Mouse (Mus musculus): ENCODE data around the gene Prkci. TPM values are rescaled to one million over a fixed set of nuclear protein-coding genes. Genes with fewer than 3 reads are reported as not detected.

The Prkci gene
- polyA plus RNA-seq, 1 experiment from 2014 or later, result 23.9 TPM

- Histone ChIP-seq H3K4me1 (replicated peaks) (no peaks in the 10 kb centered on the region), H3K36me3 (no peaks in the 10 kb centered on the region), H3K4me3 (no peak overlapping the region), H3K27ac (no peak overlapping the region), H3K27me3 (ENCODE audit: insufficient read depth, poor library complexity, severe bottlenecking) (no peaks in the 10 kb centered on the region), H3K9me3 (no peaks in the 10 kb centered on the region)
- 42% methylated on average over 9 of the region's 9 CpGs for WGBS
- DNase-seq (ENCODE audit: low spot score), result peak; percentile 60
Measured at GRCm38 (mm10) chr3:30975102-30975754, 20.3 kb upstream of the Prkci start.

GRCm38 (mm10) chr3:30976991-30977603, 18.4 kb upstream of the Prkci start:
- Histone ChIP-seq H3K4me3 (no peak overlapping the region), H3K27ac (no peak overlapping the region), H3K4me1 (replicated peaks) (no peaks in the 10 kb centered on the region), H3K9me3 (no peaks in the 10 kb centered on the region), H3K27me3 (ENCODE audit: insufficient read depth, poor library complexity, severe bottlenecking) (no peaks in the 10 kb centered on the region), H3K36me3 (no peaks in the 10 kb centered on the region)
- 77% methylated on average over 1 of the region's 1 CpGs for WGBS
- DNase-seq (ENCODE audit: low spot score), result no peak

GRCm38 (mm10) chr3:30981616-30982380, 13.7 kb upstream of the Prkci start:
- Histone ChIP-seq H3K4me3 (no peak overlapping the region), H3K27me3 (ENCODE audit: insufficient read depth, poor library complexity, severe bottlenecking) (no peaks in the 10 kb centered on the region), H3K9me3 (no peaks in the 10 kb centered on the region), H3K36me3 (no peaks in the 10 kb centered on the region), H3K27ac (no peak overlapping the region), H3K4me1 (replicated peaks) (no peaks in the 10 kb centered on the region)
- 84% methylated on average over 5 of the region's 5 CpGs for WGBS
- DNase-seq (ENCODE audit: low spot score), result no peak

GRCm38 (mm10) chr3:30982924-30983536, 12.5 kb upstream of the Prkci start:
- WGBS, result 72% methylated on average over 8 of the region's 8 CpGs
- DNase-seq (ENCODE audit: low spot score), result no peak
- H3K9me3 ChIP-seq, result no peaks in the 10 kb centered on the region
- H3K36me3 ChIP-seq, result no peaks in the 10 kb centered on the region
- H3K27me3 ChIP-seq (ENCODE audit: insufficient read depth, poor library complexity, severe bottlenecking), result no peaks in the 10 kb centered on the region
- no peak overlapping the region for H3K4me3 ChIP-seq
- H3K27ac ChIP-seq, result no peak overlapping the region
- H3K4me1 ChIP-seq (replicated peaks), result no peaks in the 10 kb centered on the region

- no peaks in the 10 kb centered on the region for H3K27me3 ChIP-seq (ENCODE audit: insufficient read depth, poor library complexity, severe bottlenecking)
- no peaks in the 10 kb centered on the region for H3K9me3 ChIP-seq
- no peak overlapping the region for H3K4me3 ChIP-seq
- no peak for DNase-seq (ENCODE audit: low spot score)
- no peaks in the 10 kb centered on the region for H3K4me1 ChIP-seq (replicated peaks)
- WGBS, result 90% methylated on average over 9 of the region's 9 CpGs
- H3K27ac ChIP-seq, result no peak overlapping the region
- no peaks in the 10 kb centered on the region for H3K36me3 ChIP-seq
Measured at GRCm38 (mm10) chr3:30987396-30988318, 7.9 kb upstream of the Prkci start.

GRCm38 (mm10) chr3:30992161-30992560, 3.4 kb upstream of the Prkci start:
- no peaks in the 10 kb centered on the region for H3K9me3 ChIP-seq

GRCm38 (mm10) chr3:30993066-30993573, 2.4 kb upstream of the Prkci start:
- Histone ChIP-seq H3K36me3 (no peaks in the 10 kb centered on the region), H3K4me3 (no peak overlapping the region), H3K27ac (no peak overlapping the region), H3K9me3 (no peaks in the 10 kb centered on the region), H3K4me1 (replicated peaks) (peaks cover 19% of the 10 kb centered on the region), H3K27me3 (ENCODE audit: insufficient read depth, poor library complexity, severe bottlenecking) (no peaks in the 10 kb centered on the region)
- no peak for DNase-seq (ENCODE audit: low spot score)

More at GRCm38 (mm10) chr3:30992161-30992560, 3.4 kb upstream of the Prkci start:
- Histone ChIP-seq H3K4me3 (no peak overlapping the region), H3K4me1 (replicated peaks) (peaks cover 16% of the 10 kb centered on the region), H3K27ac (no peak overlapping the region), H3K27me3 (ENCODE audit: insufficient read depth, poor library complexity, severe bottlenecking) (no peaks in the 10 kb centered on the region), H3K36me3 (no peaks in the 10 kb centered on the region)
- no peak for DNase-seq (ENCODE audit: low spot score)
- 85% methylated on average over 7 of the region's 7 CpGs for WGBS

- Histone ChIP-seq H3K27me3 (ENCODE audit: insufficient read depth, poor library complexity, severe bottlenecking) (no peaks in the 10 kb centered on the region), H3K27ac (peak overlapping the region; percentile 96), H3K36me3 (no peaks in the 10 kb centered on the region), H3K9me3 (no peaks in the 10 kb centered on the region), H3K4me3 (peak overlapping the region; percentile 81), H3K4me1 (replicated peaks) (peaks cover 26% of the 10 kb centered on the region)
- DNase-seq (ENCODE audit: low spot score), result no peak
- 33% methylated on average over 6 of the region's 6 CpGs for WGBS
Measured at GRCm38 (mm10) chr3:30994859-30995258, 688 bp upstream of the Prkci start.

- Histone ChIP-seq H3K4me3 (peak overlapping the region; percentile 81), H3K9me3 (no peaks in the 10 kb centered on the region), H3K27ac (peak overlapping the region; percentile 96), H3K4me1 (replicated peaks) (peaks cover 32% of the 10 kb centered on the region), H3K27me3 (ENCODE audit: insufficient read depth, poor library complexity, severe bottlenecking) (no peaks in the 10 kb centered on the region), H3K36me3 (no peaks in the 10 kb centered on the region)
- WGBS, result 1% methylated on average over 49 of the region's 49 CpGs
- DNase-seq (ENCODE audit: low spot score), result no peak
Measured at GRCm38 (mm10) chr3:30995899-30996687, 546 bp downstream of the Prkci start.

- Histone ChIP-seq H3K9me3 (no peaks in the 10 kb centered on the region), H3K27me3 (ENCODE audit: insufficient read depth, poor library complexity, severe bottlenecking) (no peaks in the 10 kb centered on the region), H3K4me1 (replicated peaks) (peaks cover 37% of the 10 kb centered on the region), H3K27ac (no peak overlapping the region; the same call in 1 of the 2 replicates), H3K4me3 (peak overlapping the region; percentile 81), H3K36me3 (no peaks in the 10 kb centered on the region)
- no peak for DNase-seq (ENCODE audit: low spot score)
- WGBS, result 4% methylated on average over 4 of the region's 4 CpGs
Measured at GRCm38 (mm10) chr3:30996688-30997014, 1.1 kb downstream of the Prkci start.

GRCm38 (mm10) chr3:30999401-31000017, 4.0 kb downstream of the Prkci start:
- Histone ChIP-seq H3K27ac (peak overlapping the region; percentile 1; the same call in 1 of the 2 replicates), H3K36me3 (peaks cover 16% of the 10 kb centered on the region), H3K4me1 (replicated peaks) (peaks cover 37% of the 10 kb centered on the region), H3K27me3 (ENCODE audit: insufficient read depth, poor library complexity, severe bottlenecking) (no peaks in the 10 kb centered on the region), H3K9me3 (no peaks in the 10 kb centered on the region; the same call in 1 of the 2 replicates), H3K4me3 (no peak overlapping the region)
- 66% methylated on average over 10 of the region's 10 CpGs for WGBS
- no peak for DNase-seq (ENCODE audit: low spot score)
